Mouse (Mus musculus) brain, embryonic 14.5 days (tissue): ENCODE measurements around the gene Grip1.

Experiments
- CTCF ChIP-seq: fragments of 200-500 bp; IDR thresholded peaks from 2 replicates; pipeline ENCODE4 v1.5.1; 2012; ENCODE audit warnings: inconsistent platforms, mild to moderate bottlenecking, moderate library complexity, borderline replicate concordance; ENCODE audit not compliant: insufficient read depth, insufficient read length; ENCODE audit errors: extremely low read depth
- POLR2A ChIP-seq: fragments of 200-500 bp; IDR thresholded peaks from 2 replicates; pipeline ENCODE4 v1.6.1; 2012; ENCODE audit warnings: mild to moderate bottlenecking, inconsistent platforms, borderline replicate concordance; ENCODE audit not compliant: poor library complexity, insufficient read depth, insufficient read length, severe bottlenecking; ENCODE audit errors: extremely low read depth

- TF ChIP-seq CTCF (no peak), POLR2A (no peak)
Observed at GRCm38 (mm10) chr10:119573134-119573533, 119.5 kb downstream of the Grip1 start.
